Mouse (Mus musculus): Measurements from ENCODE around the gene Mansc4. TPM values are rescaled to one million over a fixed set of nuclear protein-coding genes. Genes with fewer than 3 reads are reported as not detected.

The Mansc4 gene
- polyA plus RNA-seq, 1 experiment from 2014 or later: 0.24 TPM

DNA sequence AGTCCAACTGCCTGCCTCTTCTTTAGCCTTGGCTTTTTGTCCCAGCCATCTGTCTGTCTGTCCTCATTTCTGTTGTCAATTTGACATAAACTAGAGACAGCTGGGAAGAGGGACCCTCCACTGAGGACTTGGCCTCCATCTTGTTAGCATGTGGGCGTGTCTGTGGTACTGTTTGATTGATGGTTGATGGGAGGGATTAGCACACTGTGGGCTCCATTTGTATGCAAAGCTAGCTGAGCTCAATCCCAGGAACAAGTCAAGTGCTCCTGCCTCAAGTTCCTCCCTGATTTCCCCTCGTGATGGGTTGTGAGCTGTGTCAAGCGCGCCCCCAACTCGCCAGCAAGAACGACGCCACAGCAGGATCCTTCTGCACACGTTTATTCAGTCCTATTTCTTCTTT is 10.0 kb downstream of the Mansc4 start:
- H3K9me3 ChIP-seq (ENCODE audit: control insufficient read depth, low read length): no peaks in the 10 kb centered on the region
- H3K9ac ChIP-seq (ENCODE audit: low read length): no peak overlapping the region
- no peak overlapping the region for H3K4me3 ChIP-seq (ENCODE audit: control insufficient read depth in 1 of 2, insufficient read depth in 1 of 2, low read depth in 1 of 2, low read length in 2 of 2)
- no peak overlapping the region for H3K4me2 ChIP-seq (ENCODE audit: low read length)
- H3K27me3 ChIP-seq (ENCODE audit: control insufficient read depth, insufficient read depth, low read length): no peaks in the 10 kb centered on the region
- peaks cover 26% of the 10 kb centered on the region for H3K36me3 ChIP-seq (ENCODE audit: control insufficient read depth, insufficient read depth, low read length)
- H3K27ac ChIP-seq (replicated peaks in 1 of 2; ENCODE audit: control insufficient read depth in 1 of 2, insufficient read depth in 1 of 2, low read depth in 2 of 2, low read length in 2 of 2): no peak overlapping the region
- ATAC-seq (ENCODE audit: insufficient number of reproducible peaks, insufficient read depth, low FRiP score, low read depth): no peak
- 78% methylated on average over 8 of the region's 8 CpGs for WGBS
- no peaks in the 10 kb centered on the region for H3K4me1 ChIP-seq (ENCODE audit: control insufficient read depth in 2 of 2, insufficient read depth in 2 of 2, low read length in 2 of 2)

DNA sequence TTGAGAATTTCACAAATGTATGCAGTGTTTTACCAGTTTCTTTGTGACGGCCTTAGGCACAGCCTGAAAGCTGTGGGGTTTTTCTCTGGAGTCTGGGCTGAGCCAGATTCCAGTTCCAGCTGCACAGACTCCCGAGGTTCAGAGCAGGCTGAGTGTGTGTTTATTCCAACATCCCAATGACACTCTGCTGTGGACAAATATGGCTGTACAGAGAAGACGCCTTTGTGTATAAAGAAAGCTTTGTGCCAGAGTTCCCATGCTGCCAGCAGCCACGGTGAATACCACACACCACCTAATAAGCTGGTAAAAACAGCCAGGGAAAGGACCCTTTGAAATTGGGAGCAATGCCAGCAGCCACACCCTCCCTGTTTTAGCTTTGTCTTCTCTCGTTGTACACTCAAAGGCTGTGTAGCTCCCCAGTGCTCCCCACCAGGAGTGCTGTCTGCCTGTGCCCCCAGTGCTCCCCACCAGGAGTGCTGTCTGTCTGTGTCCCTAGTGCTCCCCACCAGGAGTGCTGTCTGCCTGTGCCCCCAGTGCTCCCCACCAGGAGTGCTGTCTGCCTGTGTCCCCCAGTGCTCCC is 10.9 kb downstream of the Mansc4 start:
- no peak overlapping the region for H3K27ac ChIP-seq (replicated peaks in 1 of 2; ENCODE audit: control insufficient read depth in 1 of 2, insufficient read depth in 1 of 2, low read depth in 2 of 2, low read length in 2 of 2)
- no peaks in the 10 kb centered on the region for H3K9me3 ChIP-seq (ENCODE audit: control insufficient read depth, low read length)
- no peak overlapping the region for H3K4me2 ChIP-seq (ENCODE audit: low read length)
- H3K27me3 ChIP-seq (ENCODE audit: control insufficient read depth, insufficient read depth, low read length): no peaks in the 10 kb centered on the region
- no peak overlapping the region for H3K4me3 ChIP-seq (ENCODE audit: control insufficient read depth in 1 of 2, insufficient read depth in 1 of 2, low read depth in 1 of 2, low read length in 2 of 2)
- 60% methylated on average over 5 of the region's 5 CpGs for WGBS
- peaks cover 36% of the 10 kb centered on the region for H3K36me3 ChIP-seq (ENCODE audit: control insufficient read depth, insufficient read depth, low read length)
- no peak overlapping the region for H3K9ac ChIP-seq (ENCODE audit: low read length)
- ATAC-seq (ENCODE audit: insufficient number of reproducible peaks, insufficient read depth, low FRiP score, low read depth): no peak
- no peaks in the 10 kb centered on the region for H3K4me1 ChIP-seq (ENCODE audit: control insufficient read depth in 2 of 2, insufficient read depth in 2 of 2, low read length in 2 of 2)

DNA sequence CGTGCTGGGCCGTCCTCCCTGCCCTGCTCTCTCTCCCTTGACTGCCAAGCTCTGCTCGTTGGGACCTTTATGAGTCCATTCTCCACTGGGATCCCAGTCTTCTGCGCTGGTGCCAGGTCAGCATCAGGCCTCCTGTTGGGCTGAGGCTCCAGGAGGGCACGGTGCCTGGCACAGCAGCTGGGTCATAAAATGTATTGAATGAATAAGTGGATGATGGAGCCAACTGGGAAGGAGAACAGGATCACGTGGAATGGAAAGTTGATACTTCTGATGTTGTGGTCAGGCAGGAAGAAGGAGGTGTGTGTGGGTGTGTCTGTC is 21.9 kb downstream of the Mansc4 start:
- no peaks in the 10 kb centered on the region for H3K27me3 ChIP-seq (ENCODE audit: control insufficient read depth, insufficient read depth, low read length)
- no peaks in the 10 kb centered on the region for H3K4me1 ChIP-seq (ENCODE audit: control insufficient read depth in 2 of 2, insufficient read depth in 2 of 2, low read length in 2 of 2)
- ATAC-seq (ENCODE audit: insufficient number of reproducible peaks, insufficient read depth, low FRiP score, low read depth): no peak
- 84% methylated on average over 6 of the region's 6 CpGs for WGBS
- H3K4me2 ChIP-seq (ENCODE audit: low read length): no peak overlapping the region
- peaks cover 88% of the 10 kb centered on the region for H3K36me3 ChIP-seq (ENCODE audit: control insufficient read depth, insufficient read depth, low read length)
- no peak overlapping the region for H3K4me3 ChIP-seq (ENCODE audit: control insufficient read depth in 1 of 2, insufficient read depth in 1 of 2, low read depth in 1 of 2, low read length in 2 of 2)
- no peak overlapping the region for H3K27ac ChIP-seq (replicated peaks in 1 of 2; ENCODE audit: control insufficient read depth in 1 of 2, insufficient read depth in 1 of 2, low read depth in 2 of 2, low read length in 2 of 2)
- no peaks in the 10 kb centered on the region for H3K9me3 ChIP-seq (ENCODE audit: control insufficient read depth, low read length)
- H3K9ac ChIP-seq (ENCODE audit: low read length): no peak overlapping the region

DNA sequence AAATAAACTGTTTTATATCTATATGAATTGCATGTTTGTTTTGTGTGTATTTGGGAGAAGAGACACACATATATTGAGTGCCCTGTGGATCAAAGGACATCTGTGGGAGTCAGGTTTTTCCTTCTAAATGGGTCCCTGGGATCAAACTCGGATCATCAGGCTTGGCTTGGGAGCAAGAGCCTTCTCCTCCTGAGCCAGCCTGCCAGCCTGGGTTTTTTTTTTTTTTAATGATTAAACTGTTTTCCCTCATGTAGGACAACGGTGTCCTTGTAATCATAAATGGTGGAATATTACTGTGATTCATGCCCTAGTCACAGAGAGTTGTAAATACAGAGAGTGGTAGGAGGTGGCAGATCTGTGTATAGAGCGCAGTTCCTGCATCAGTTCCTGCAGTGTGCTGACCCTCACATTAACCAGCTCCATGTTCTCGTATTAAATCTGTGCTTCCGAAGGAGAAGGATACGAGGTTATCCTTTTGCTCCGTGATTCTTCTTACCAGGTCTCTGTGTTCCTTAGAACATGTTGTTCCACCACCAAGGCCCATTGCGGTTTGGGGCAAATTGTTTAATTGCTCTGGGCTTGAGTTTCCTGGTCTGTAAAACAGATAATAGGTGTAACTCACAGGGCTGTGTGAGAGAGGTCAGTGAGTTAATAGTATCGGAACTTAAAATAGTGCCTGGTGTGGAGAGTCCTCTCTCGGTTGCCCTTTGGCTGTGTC is 22.4 kb downstream of the Mansc4 start:
- no peaks in the 10 kb centered on the region for H3K4me1 ChIP-seq (ENCODE audit: control insufficient read depth in 2 of 2, insufficient read depth in 2 of 2, low read length in 2 of 2)
- no peak overlapping the region for H3K4me2 ChIP-seq (ENCODE audit: low read length)
- no peak overlapping the region for H3K9ac ChIP-seq (ENCODE audit: low read length)
- WGBS: 90% methylated on average over 10 of the region's 10 CpGs
- H3K4me3 ChIP-seq (ENCODE audit: control insufficient read depth in 1 of 2, insufficient read depth in 1 of 2, low read depth in 1 of 2, low read length in 2 of 2): no peak overlapping the region
- ATAC-seq (ENCODE audit: insufficient number of reproducible peaks, insufficient read depth, low FRiP score, low read depth): no peak
- H3K27me3 ChIP-seq (ENCODE audit: control insufficient read depth, insufficient read depth, low read length): no peaks in the 10 kb centered on the region
- no peaks in the 10 kb centered on the region for H3K9me3 ChIP-seq (ENCODE audit: control insufficient read depth, low read length)
- no peak overlapping the region for H3K27ac ChIP-seq (replicated peaks in 1 of 2; ENCODE audit: control insufficient read depth in 1 of 2, insufficient read depth in 1 of 2, low read depth in 2 of 2, low read length in 2 of 2)
- peaks cover 88% of the 10 kb centered on the region for H3K36me3 ChIP-seq (ENCODE audit: control insufficient read depth, insufficient read depth, low read length)

DNA sequence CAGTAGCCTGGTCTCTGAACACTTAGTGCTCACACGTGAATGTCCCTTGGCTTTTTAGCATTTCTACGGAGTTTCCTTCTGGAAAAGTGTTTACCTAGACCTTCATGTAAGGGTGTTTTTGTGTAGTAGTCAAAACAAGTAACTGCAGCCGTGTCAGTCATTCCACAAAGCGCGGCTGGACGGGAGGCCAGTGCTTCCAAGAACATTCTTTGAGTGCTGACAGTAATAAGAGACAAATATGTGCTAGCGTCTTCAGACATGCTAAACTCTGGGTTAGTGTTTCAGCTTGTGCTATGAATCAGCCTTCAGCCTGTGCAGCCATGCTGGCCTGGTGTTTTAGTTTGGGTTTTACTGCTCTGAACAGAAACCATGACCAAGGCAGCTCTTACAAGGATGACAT is 24.1 kb downstream of the Mansc4 start:
- Histone ChIP-seq H3K4me1 (ENCODE audit: control insufficient read depth in 2 of 2, insufficient read depth in 2 of 2, low read length in 2 of 2) (no peaks in the 10 kb centered on the region), H3K27me3 (ENCODE audit: control insufficient read depth, insufficient read depth, low read length) (no peaks in the 10 kb centered on the region), H3K9me3 (ENCODE audit: control insufficient read depth, low read length) (no peaks in the 10 kb centered on the region), H3K36me3 (ENCODE audit: control insufficient read depth, insufficient read depth, low read length) (peaks cover 87% of the 10 kb centered on the region), H3K9ac (ENCODE audit: low read length) (no peak overlapping the region), H3K4me3 (ENCODE audit: control insufficient read depth in 1 of 2, insufficient read depth in 1 of 2, low read depth in 1 of 2, low read length in 2 of 2) (no peak overlapping the region), H3K27ac (replicated peaks in 1 of 2; ENCODE audit: control insufficient read depth in 1 of 2, insufficient read depth in 1 of 2, low read depth in 2 of 2, low read length in 2 of 2) (no peak overlapping the region), H3K4me2 (ENCODE audit: low read length) (no peak overlapping the region)
- WGBS: 76% methylated on average over 7 of the region's 7 CpGs
- ATAC-seq (ENCODE audit: insufficient number of reproducible peaks, insufficient read depth, low FRiP score, low read depth): no peak

DNA sequence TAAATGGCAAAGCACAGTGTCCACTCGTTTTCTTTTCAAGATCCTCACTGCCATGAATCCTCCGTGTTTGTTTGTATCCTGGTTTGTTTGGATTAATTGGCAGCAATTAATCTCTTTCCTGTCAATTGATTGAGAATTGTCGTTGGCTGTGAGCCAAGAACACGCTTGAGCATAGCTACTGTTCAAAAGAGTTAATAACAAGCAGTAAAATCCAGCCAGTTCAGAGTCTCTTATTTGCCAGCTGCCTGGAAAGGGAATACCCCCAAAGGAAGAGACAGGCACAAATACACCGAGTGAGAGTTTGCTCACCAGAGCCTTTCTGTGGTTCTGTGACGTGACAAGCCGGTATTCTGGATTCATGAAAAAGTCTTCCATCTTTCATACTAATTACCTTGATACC is 24.8 kb downstream of the Mansc4 start:
- no peaks in the 10 kb centered on the region for H3K4me1 ChIP-seq (ENCODE audit: control insufficient read depth in 2 of 2, insufficient read depth in 2 of 2, low read length in 2 of 2)
- ATAC-seq (ENCODE audit: insufficient number of reproducible peaks, insufficient read depth, low FRiP score, low read depth): no peak
- H3K4me3 ChIP-seq (ENCODE audit: control insufficient read depth in 1 of 2, insufficient read depth in 1 of 2, low read depth in 1 of 2, low read length in 2 of 2): no peak overlapping the region
- H3K4me2 ChIP-seq (ENCODE audit: low read length): no peak overlapping the region
- no peaks in the 10 kb centered on the region for H3K9me3 ChIP-seq (ENCODE audit: control insufficient read depth, low read length)
- no peak overlapping the region for H3K9ac ChIP-seq (ENCODE audit: low read length)
- WGBS: 84% methylated on average over 7 of the region's 7 CpGs
- peaks cover 87% of the 10 kb centered on the region for H3K36me3 ChIP-seq (ENCODE audit: control insufficient read depth, insufficient read depth, low read length)
- no peaks in the 10 kb centered on the region for H3K27me3 ChIP-seq (ENCODE audit: control insufficient read depth, insufficient read depth, low read length)
- H3K27ac ChIP-seq (replicated peaks in 1 of 2; ENCODE audit: control insufficient read depth in 1 of 2, insufficient read depth in 1 of 2, low read depth in 2 of 2, low read length in 2 of 2): no peak overlapping the region

DNA sequence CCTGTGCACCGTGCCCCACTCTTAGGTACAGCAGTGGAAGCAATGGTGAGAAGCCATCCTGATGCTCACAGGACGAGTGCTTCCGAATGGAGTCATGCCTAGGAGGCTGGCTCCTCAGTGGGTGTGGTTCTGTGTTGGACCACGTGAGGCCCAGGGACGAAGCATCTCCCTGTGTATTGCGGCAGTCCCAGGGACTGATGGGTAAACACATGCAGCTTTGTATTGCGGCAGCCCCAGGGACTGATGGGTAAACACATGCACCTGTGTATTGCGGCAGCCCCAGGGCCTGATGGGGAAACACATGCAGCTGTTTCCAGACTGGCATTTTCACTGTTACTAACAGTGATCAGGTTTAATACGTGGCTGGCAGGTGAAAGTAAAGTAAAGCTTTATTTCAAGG is 25.2 kb downstream of the Mansc4 start:
- Histone ChIP-seq H3K36me3 (ENCODE audit: control insufficient read depth, insufficient read depth, low read length) (peaks cover 87% of the 10 kb centered on the region), H3K9ac (ENCODE audit: low read length) (no peak overlapping the region), H3K4me3 (ENCODE audit: control insufficient read depth in 1 of 2, insufficient read depth in 1 of 2, low read depth in 1 of 2, low read length in 2 of 2) (no peak overlapping the region), H3K4me1 (ENCODE audit: control insufficient read depth in 2 of 2, insufficient read depth in 2 of 2, low read length in 2 of 2) (no peaks in the 10 kb centered on the region), H3K27me3 (ENCODE audit: control insufficient read depth, insufficient read depth, low read length) (no peaks in the 10 kb centered on the region), H3K9me3 (ENCODE audit: control insufficient read depth, low read length) (no peaks in the 10 kb centered on the region), H3K4me2 (ENCODE audit: low read length) (no peak overlapping the region), H3K27ac (replicated peaks in 1 of 2; ENCODE audit: control insufficient read depth in 1 of 2, insufficient read depth in 1 of 2, low read depth in 2 of 2, low read length in 2 of 2) (no peak overlapping the region)
- 90% methylated on average over 9 of the region's 9 CpGs for WGBS
- no peak for ATAC-seq (ENCODE audit: insufficient number of reproducible peaks, insufficient read depth, low FRiP score, low read depth)

DNA sequence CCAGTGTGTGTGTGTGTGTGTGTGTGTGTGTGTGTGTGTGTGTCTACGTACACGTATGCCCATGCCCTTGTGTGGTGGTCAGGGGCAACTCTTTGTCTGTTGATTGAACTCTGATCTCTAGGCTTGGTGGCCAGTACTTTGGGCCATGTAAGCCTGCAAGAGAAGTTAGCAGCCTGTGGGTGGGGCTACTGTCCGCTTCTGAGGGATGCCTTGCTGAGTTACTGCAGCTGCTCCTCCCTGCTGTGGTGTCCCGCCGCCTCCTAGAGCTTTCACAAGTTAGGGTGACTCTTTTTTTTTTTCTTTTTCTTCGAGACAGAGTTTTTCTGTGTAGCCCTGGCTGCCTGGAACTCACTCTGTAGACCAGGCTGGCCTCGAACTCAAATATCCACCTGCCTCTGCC is 27.5 kb downstream of the Mansc4 start:
- Histone ChIP-seq H3K27ac (replicated peaks in 1 of 2; ENCODE audit: control insufficient read depth in 1 of 2, insufficient read depth in 1 of 2, low read depth in 2 of 2, low read length in 2 of 2) (no peak overlapping the region), H3K36me3 (ENCODE audit: control insufficient read depth, insufficient read depth, low read length) (peaks cover 88% of the 10 kb centered on the region), H3K27me3 (ENCODE audit: control insufficient read depth, insufficient read depth, low read length) (no peaks in the 10 kb centered on the region), H3K4me2 (ENCODE audit: low read length) (no peak overlapping the region), H3K9me3 (ENCODE audit: control insufficient read depth, low read length) (no peaks in the 10 kb centered on the region), H3K4me3 (ENCODE audit: control insufficient read depth in 1 of 2, insufficient read depth in 1 of 2, low read depth in 1 of 2, low read length in 2 of 2) (no peak overlapping the region), H3K4me1 (ENCODE audit: control insufficient read depth in 2 of 2, insufficient read depth in 2 of 2, low read length in 2 of 2) (peaks cover 8 to 9% of the 10 kb centered on the region in 2 experiments), H3K9ac (ENCODE audit: low read length) (no peak overlapping the region)
- ATAC-seq (ENCODE audit: insufficient number of reproducible peaks, insufficient read depth, low FRiP score, low read depth): no peak
- 72% methylated on average over 7 of the region's 7 CpGs for WGBS

Data from heart, embryonic 14.5 days (tissue).